Comparison of ENCODE assay signal across 9 mouse cellular contexts in the genomic region with DNA sequence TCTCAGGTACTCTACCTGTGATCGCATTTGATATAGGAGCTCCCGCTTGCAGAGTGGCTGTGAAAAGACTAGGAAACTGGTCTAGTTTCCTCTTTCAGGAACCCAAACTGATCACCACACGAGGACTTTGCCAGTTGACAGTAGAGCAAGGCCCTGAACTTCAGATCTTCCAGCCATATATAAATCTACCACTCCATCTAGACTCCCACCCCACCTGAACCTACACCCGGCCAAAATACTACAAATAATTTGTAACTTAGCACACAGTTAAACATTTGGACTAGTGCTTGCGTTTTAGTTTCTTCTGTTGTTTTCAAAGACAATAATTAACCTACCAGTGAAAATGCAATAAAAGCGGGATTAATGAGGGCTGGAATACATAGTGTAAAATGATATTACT. TPM values are rescaled to one million over a fixed set of nuclear protein-coding genes. Genes with fewer than 3 reads are reported as not detected.
DNase-seq lines count a peak whose midpoint lies in the region; ATAC-seq lines count a peak whose summit lies in the region.
"Had no signal": no experiment of that assay in that cellular context is flagged by ENCODE, and none has a peak within 500 bp of the region (broad histone marks: within the 10 kb centered on the region; RNA-seq: fewer than 3 reads in every experiment).

No protein-coding gene starts in this region.

- H3K4me3 ChIP-seq in embryonic facial prominence, embryonic 14.5 days (ENCODE audit: low read depth, low read length): peak overlapping the region; percentile 86
- peak overlapping the region; percentile 70 for H3K4me3 ChIP-seq in hindbrain, embryonic 15.5 days
- peak overlapping the region; percentile 69 for H3K4me3 ChIP-seq in midbrain, embryonic 14.5 days (replicated peaks; ENCODE audit: low read depth, low read length)

- H3K27ac ChIP-seq in embryonic facial prominence, embryonic 14.5 days (replicated peaks; ENCODE audit: low read depth, low read length): no peak overlapping the region
- 0 out of 2 replicates have a peak overlapping the region, but pooled peaks have one; percentile 16 for H3K27ac ChIP-seq in hindbrain, embryonic 15.5 days (replicated peaks)
- H3K27ac ChIP-seq in midbrain, embryonic 14.5 days (replicated peaks; ENCODE audit: low read depth, low read length): no peak overlapping the region

- H3K9ac ChIP-seq in embryonic facial prominence, embryonic 14.5 days (ENCODE audit: low read depth, low read length): no peak overlapping the region
- H3K9ac ChIP-seq in hindbrain, embryonic 15.5 days: no peak overlapping the region
- no peak overlapping the region for H3K9ac ChIP-seq in midbrain, embryonic 14.5 days (replicated peaks; ENCODE audit: low read length)

- peaks cover 8% of the 10 kb centered on the region for H3K4me1 ChIP-seq in embryonic facial prominence, embryonic 14.5 days (ENCODE audit: control insufficient read depth, insufficient read depth, low read length)
- peaks cover 10% of the 10 kb centered on the region for H3K4me1 ChIP-seq in hindbrain, embryonic 15.5 days (replicated peaks)
- peaks cover 4% of the 10 kb centered on the region; the same call in 1 of the 2 replicates for H3K4me1 ChIP-seq in midbrain, embryonic 14.5 days (ENCODE audit: control insufficient read depth, insufficient read depth, low read length)

- 81% methylated on average over 6 of the region's 6 CpGs for WGBS in embryonic facial prominence, embryonic 14.5 days
- 85% methylated on average over 6 of the region's 6 CpGs for WGBS in hindbrain, embryonic 15.5 days
- 81% methylated on average over 6 of the region's 6 CpGs for WGBS in midbrain, embryonic 14.5 days

- DNase-seq in kidney, adult 9 months: peak; percentile 4
- DNase-seq in kidney, postnatal 14 days: no peak
- no peak for DNase-seq in embryonic facial prominence, embryonic 14.5 days (ENCODE audit: low spot score)
- no peak for DNase-seq in midbrain, embryonic 14.5 days
- DNase-seq in ovary, postnatal 36 days (ENCODE audit: low spot score): no peak
- DNase-seq in left cerebral cortex, postnatal 25 days (ENCODE audit: low spot score in 2 of 2): no peak
- no peak for DNase-seq in adrenal gland, postnatal 14 days

- ATAC-seq in embryonic facial prominence, embryonic 14.5 days (ENCODE audit: low read depth): no peak
- ATAC-seq in hindbrain, embryonic 15.5 days (ENCODE audit: low FRiP score, low read depth): no peak
- ATAC-seq in midbrain, embryonic 14.5 days (ENCODE audit: low FRiP score, low TSS enrichment): no peak

- H3K4me2 ChIP-seq in embryonic facial prominence, embryonic 14.5 days (ENCODE audit: low read depth, low read length): peak overlapping the region; percentile 72
- peak overlapping the region; percentile 81 for H3K4me2 ChIP-seq in hindbrain, embryonic 15.5 days
- H3K4me2 ChIP-seq in midbrain, embryonic 14.5 days (ENCODE audit: low read length): peak overlapping the region; percentile 85

- intact Hi-C loops in left cerebral cortex, postnatal 25 days (cut with DNase I): loop anchor here (2.0 to 5.0 kb wide), 2 partner anchors 46 to 201 kb away; partner anchors contain the start of gene Cfap20

- H3K9me3 ChIP-seq in embryonic facial prominence, embryonic 14.5 days (ENCODE audit: control insufficient read depth, low read length): no peaks in the 10 kb centered on the region; the same call in 1 of the 2 replicates
- H3K9me3 ChIP-seq in hindbrain, embryonic 15.5 days: no peaks in the 10 kb centered on the region
- H3K9me3 ChIP-seq in midbrain, embryonic 14.5 days (ENCODE audit: control insufficient read depth, low read length): no peaks in the 10 kb centered on the region

- no peaks in the 10 kb centered on the region for H3K27me3 ChIP-seq in embryonic facial prominence, embryonic 14.5 days (replicated peaks; ENCODE audit: control insufficient read depth, insufficient read depth, low read length)
- H3K27me3 ChIP-seq in hindbrain, embryonic 15.5 days: no peaks in the 10 kb centered on the region
- no peaks in the 10 kb centered on the region; the same call in 1 of the 2 replicates for H3K27me3 ChIP-seq in midbrain, embryonic 14.5 days (ENCODE audit: control insufficient read depth, insufficient read depth, low read length)

- H3K36me3 ChIP-seq in embryonic facial prominence, embryonic 14.5 days (ENCODE audit: control insufficient read depth, insufficient read depth, low read length): no peaks in the 10 kb centered on the region
- no peaks in the 10 kb centered on the region for H3K36me3 ChIP-seq in hindbrain, embryonic 15.5 days
- no peaks in the 10 kb centered on the region for H3K36me3 ChIP-seq in midbrain, embryonic 14.5 days (ENCODE audit: control insufficient read depth, insufficient read depth, low read length)

RNA-seq across cellular contexts. Expression of gene Gins3, which starts 0.4 kb away (rescaled TPM):
- polyA plus RNA-seq in embryonic facial prominence, embryonic 14.5 days (2014; fragmentation: Nextera tagmentation; extraction: Ambion mirVana): 14.3 and 16.4 TPM in 2 replicates
- polyA plus RNA-seq in hindbrain, embryonic 15.5 days (2015; fragmentation: Nextera tagmentation; extraction: Ambion mirVana): 8.4 and 8.5 TPM in 2 replicates
- polyA plus RNA-seq in midbrain, embryonic 14.5 days (2014; fragmentation: Nextera tagmentation; extraction: Ambion mirVana): 6.2 and 8.1 TPM in 2 replicates
- 1 to 10 TPM; 1.6 to 2.2 TPM for total RNA-seq in left cerebral cortex, postnatal 25 days (2021)
- total RNA-seq in adrenal gland, postnatal 14 days (2021): 2.9 and 4.1 TPM in 2 replicates

RNA-seq across cellular contexts. Expression of gene Ndrg4, which starts 43.9 kb away (rescaled TPM):
- polyA plus RNA-seq in embryonic facial prominence, embryonic 14.5 days (2014; fragmentation: Nextera tagmentation; extraction: Ambion mirVana): 44.7 and 53.4 TPM in 2 replicates
- polyA plus RNA-seq in hindbrain, embryonic 15.5 days (2015; fragmentation: Nextera tagmentation; extraction: Ambion mirVana): 445 and 454 TPM in 2 replicates
- polyA plus RNA-seq in midbrain, embryonic 14.5 days (2014; fragmentation: Nextera tagmentation; extraction: Ambion mirVana): 276 and 287 TPM in 2 replicates
- 1,000 to 10,000 TPM; 1,687 to 1,794 TPM for total RNA-seq in left cerebral cortex, postnatal 25 days (2021)
- 19.8 and 36.4 TPM in 2 replicates for total RNA-seq in adrenal gland, postnatal 14 days (2021)

RNA-seq across cellular contexts. Expression of gene Prss54, which starts 56.7 kb away (rescaled TPM):
- not detected in 2 replicates for polyA plus RNA-seq in embryonic facial prominence, embryonic 14.5 days (2014; fragmentation: Nextera tagmentation; extraction: Ambion mirVana)
- not detected in 2 replicates for polyA plus RNA-seq in hindbrain, embryonic 15.5 days (2015; fragmentation: Nextera tagmentation; extraction: Ambion mirVana)
- not detected in 2 replicates for polyA plus RNA-seq in midbrain, embryonic 14.5 days (2014; fragmentation: Nextera tagmentation; extraction: Ambion mirVana)
- total RNA-seq in left cerebral cortex, postnatal 25 days (2021): not detected
- not detected in 2 replicates for total RNA-seq in adrenal gland, postnatal 14 days (2021)
- polyA plus RNA-seq: limb, embryonic 11.5 days had no signal
